Mouse (Mus musculus) T-helper 2 cell (primary cell): ENCODE results near the gene Lrrc4.

Source experiments
- in situ Hi-C: fragments of 300-600 bp; cut with MboI, MseI; formaldehyde crosslinking; loops from one replicate; pipeline ENCODE4 v1.15.1; 2025; ENCODE audit warnings: high pct_unique_total_duplicates

Lrrc4 gene

DNA sequence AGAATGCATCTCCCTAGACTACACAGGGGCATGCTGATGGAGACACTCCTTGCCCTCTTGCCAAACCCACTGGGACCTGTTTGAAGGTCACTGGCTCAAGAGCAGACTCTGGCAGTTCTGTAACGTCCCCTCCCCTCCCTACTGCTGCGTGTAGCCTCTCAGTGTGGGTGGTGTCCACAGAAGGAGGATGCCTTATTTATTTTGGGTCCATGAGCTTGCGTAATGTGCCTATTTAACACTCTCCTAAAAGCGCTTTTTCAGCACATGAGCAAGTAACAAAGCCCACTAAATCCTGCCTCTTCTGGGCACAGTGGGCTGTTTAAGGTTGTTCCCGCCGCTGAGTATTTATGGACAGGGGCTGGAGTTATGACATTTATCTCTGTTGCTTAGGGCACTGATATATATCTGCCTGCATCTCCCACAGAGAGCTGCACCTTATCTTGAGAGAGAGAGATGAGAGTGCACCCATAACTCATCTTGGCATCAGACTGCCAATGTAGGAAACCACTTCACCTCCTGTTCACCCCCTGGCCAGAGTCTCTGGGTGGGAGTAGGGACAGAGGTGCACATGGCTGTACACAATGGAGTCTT, 63.6 kb downstream of the Lrrc4 start:
- in situ Hi-C loops: no loop called here

DNA sequence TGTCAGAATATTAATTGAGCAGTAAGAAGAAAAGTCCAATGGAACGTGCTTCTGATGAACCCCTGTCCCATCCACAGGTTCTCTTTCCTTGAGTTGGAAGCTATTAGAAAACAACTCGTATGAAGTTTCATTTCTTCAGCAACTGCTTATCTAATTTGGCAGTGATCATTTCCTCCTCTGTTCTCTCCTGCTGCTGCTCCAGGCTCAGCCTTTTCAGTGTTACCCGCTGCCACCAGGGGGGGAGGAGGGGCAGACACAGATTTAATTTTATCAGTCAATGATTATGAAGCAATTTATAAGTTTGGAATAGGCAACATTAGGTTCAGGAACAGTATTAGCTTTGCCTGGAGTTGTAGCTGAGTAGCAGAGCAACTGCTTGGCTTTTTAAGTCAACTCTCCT, 64.9 kb downstream of the Lrrc4 start:
- in situ Hi-C loops: no loop called here

DNA sequence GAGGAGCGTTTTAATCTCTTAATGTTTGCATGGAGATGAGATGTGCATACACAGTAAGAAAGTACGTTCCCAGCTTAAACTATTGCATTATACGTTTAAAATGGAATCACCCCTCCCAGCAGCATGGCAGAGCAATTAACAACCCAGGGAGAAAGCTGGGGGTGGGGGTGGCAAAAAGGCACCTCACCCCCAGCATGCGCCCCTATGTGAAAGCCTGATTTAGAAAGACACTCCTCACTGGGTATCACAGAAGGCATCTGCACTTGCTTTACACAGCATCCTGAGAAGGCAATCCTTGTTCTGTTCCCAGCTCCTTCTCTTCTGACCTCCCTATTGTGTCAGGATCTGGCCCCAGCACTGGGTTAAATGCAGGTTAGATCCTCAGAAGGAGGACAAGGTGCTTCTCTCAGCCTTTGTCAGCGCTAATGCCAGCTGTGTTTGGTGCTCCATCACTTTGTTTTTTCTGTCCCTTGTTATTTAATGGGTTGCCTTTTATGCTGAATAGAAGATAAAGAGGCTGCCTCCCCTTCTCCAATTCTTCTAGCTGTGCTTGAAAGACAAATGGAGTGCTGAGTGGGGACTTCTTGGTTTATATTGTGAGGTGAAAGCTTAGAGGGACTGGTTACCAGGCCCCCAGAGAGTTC, 69.3 kb downstream of the Lrrc4 start:
- in situ Hi-C loops: no loop called here

DNA sequence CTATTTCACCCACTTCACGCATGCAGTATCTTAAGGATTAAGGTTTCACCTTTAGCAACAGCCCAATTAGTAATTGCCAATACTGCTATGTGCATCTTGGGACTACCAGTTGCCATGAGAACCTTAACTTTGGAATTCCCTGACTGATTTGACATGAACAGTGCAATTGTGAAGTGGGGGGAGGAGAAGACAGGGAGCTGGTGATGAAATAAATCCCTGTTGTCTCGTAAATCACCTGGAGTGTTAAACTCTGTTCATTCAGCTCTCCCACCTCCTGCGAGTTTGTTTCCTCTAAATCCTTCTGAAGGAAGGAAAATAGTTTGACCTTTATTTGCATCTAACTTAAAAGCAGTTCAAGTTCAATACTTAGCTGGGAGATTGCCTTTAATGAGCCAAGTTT, 69.8 kb downstream of the Lrrc4 start:
- in situ Hi-C loops: no loop called here

DNA sequence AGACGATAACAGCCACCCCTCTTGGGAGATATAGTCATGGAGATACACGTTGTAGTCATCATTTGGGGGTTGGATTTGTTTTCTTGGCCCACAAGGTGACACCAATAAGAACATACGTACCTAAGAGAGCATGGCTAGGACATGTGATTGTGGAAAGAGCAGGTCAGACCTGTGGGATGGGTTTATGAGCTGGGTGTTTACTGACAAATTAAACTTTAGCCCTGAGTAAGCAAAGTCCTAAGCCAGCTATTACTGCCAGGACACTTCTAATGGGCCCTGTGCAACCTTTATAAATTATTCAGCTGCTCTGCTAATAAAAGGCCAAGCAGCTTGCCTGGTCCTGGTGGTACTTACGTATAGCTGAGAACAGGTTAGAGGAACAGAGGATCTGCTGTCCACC, 73.3 kb downstream of the Lrrc4 start:
- in situ Hi-C loops: no loop called here

DNA sequence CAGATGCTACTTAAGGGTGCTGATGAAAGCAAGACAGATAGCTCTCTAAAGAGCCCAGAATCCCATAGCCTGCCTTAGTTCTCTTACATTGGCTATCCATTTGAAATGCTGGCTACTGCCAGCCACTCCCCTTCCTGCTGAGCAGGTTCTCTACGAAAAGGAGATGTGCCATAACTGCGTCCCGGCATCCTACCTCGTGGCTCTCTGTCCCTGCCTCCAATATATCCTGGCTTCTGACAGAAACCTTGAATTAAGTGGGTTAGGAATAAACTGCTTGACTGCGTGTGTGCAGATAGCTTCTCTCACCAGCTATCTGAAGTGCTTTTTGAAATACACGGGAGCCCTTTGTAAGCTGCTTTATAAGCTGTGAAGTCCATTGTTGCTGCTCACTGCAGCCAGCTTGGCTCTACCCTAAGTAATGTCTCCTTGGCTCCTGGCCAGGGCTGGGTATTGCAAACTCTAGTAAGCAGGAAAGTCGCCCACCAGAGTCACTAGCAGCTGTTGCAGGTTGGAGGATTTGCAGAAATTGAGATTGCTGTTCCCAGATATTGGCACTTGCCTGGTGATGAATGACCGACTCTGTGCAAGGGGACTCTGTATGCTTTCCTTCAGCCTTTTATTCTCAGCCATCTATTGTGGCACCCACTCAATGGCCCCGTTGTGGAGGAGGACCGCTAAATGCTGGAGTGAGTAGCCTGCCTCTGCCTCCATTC, 75.1 kb downstream of the Lrrc4 start:
- in situ Hi-C loops: no loop called here

DNA sequence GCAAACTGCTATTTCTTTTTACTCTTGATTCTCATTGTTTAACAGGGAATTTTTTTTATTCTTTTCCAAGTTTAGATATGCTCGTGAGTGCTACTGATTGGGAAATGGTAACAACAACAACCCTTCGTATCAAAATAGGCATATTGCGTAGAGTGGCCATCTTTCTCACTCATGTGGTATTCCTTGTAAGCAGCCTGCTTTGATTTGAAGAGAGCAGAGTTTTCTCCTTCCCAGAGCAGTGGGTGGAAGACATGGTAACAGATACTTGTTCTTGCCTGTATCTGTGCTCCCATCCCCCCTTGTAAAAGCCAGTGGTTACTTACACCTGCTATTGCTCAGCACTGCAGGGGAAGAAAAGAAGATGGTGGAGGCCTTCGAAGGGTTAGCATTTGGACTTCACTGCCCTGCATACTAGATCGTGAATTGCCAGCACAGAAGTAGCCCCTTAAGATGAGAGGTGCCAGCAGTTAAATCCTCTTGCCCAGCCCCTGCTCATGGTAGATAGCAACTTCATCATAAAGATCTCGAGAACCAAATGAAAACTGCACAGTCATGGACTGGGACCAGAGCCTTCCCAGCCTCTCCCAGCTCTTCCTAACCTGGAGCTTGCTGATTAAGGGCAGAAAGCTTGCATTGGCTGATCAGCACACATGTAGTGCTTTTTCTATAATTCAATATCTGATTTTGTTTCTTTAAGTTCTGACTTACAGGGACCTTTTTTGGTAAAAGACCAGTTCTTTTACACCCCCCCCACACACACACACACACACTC, 77.2 kb downstream of the Lrrc4 start:
- in situ Hi-C loops: no loop called here

DNA sequence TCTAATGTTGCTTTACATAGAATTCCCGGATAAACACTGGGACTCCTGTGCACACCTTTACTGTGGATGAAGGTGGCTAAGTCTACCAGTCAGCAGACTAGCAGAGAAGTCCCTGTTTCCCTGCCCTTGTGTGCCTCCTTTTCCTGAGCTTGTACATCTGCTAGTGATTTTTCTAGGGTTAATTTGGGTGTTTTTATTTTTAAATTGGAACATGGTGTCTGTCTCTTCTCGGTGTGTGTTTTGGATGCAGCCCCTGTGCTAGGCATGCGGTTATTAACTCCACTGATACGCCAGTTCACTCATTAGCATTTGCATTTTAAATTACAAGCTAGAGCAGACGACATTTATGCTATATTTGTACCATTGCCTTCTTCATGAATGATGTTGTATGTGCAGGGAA, 77.9 kb downstream of the Lrrc4 start:
- in situ Hi-C loops: no loop called here

DNA sequence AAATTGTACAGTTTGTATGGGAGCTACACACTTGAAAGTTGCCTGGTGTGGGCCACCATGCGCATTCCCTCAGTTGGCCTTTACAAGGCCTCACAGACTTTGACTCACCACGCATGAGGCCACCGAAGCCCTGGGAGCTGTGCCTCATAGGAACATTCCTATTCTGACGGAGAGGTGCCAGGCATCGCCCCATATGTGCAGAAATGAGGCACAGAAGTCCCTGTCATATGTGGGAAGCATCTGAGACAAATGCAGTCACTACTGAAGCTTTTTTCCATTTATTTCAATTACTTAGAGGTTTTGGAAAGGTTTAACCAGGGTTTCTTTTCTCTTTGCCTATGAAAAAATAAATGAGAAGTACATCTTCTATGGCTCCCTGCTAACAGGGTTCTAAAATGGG, 78.3 kb downstream of the Lrrc4 start:
- in situ Hi-C loops: no loop called here

DNA sequence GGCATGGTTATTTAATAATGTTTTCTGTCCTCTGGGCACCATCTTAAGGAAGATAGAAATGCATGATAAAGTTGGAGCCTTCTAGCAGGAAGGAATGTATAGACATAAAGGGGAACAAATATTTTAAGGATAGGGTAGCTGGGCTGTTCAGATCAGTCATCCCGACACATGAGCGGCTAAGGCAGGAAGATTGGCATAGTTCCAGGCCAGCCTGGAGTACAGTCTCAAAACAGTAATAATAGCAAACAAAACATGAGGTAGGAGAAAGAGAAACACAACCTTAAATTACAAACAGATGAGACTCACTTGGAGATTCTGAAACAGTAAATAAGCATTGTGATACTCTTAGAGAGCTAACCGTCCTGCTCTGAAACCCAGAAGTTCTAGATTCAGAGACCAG, 80.4 kb downstream of the Lrrc4 start:
- in situ Hi-C loops: no loop called here

DNA sequence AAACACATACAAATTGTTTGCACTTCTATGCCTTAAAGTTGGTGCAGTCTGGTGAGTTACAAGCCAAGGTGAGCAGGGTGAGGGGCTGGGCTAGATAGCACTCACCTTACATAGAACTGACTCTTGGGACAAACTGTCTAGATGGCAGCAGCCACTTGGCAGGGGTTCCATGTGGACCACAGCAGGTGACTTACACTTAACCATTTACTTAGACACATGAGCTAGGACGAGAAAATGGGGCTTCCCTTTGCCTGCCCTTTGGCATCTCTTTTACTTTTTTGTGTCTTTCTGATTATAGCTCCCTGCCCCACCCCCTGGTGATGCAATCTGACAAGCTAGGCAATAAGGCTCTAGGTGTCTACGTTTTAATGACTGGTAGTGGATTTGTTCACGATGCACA, 82.3 kb downstream of the Lrrc4 start:
- in situ Hi-C loops: no loop called here

DNA sequence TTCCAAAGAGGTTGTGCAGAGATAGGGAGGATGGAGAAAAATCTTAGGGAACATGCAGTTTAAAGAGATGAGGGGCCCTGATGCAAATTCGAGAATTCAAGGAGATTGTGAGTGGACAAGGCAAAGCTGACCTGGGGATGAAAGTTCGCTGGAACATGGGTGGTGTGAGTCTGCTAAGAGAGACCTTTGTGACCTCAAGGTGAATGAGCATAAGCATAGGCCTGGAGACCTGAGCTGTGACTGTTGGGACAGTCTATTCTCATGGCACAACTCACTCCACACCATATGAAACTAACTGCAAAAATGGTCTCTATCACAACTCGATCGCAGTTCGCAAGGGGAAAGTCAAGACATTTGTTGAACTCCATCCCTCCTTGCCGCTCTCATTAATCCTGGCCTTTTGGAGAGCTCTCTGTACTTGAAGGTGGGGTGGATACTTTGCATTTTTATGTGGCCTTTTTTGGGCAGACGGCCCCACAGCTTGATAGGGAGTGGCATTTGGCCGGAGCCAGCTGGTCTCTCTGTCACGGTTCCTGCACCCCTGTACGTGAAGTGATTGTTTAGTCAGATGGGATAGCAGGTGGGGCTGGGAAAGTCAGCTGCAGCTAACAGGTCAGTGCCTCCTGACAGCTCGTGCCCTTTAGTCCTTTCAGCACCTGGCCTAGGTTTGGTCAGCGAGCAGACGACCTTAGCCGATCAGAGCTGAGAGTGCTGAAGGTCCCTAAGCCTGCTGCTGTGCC, 83.4 kb downstream of the Lrrc4 start:
- in situ Hi-C loops: no loop called here

GRCm38 (mm10) chr6:28747025-28747424, 84.5 kb downstream of the Lrrc4 start:
- in situ Hi-C loops: no loop called here

DNA sequence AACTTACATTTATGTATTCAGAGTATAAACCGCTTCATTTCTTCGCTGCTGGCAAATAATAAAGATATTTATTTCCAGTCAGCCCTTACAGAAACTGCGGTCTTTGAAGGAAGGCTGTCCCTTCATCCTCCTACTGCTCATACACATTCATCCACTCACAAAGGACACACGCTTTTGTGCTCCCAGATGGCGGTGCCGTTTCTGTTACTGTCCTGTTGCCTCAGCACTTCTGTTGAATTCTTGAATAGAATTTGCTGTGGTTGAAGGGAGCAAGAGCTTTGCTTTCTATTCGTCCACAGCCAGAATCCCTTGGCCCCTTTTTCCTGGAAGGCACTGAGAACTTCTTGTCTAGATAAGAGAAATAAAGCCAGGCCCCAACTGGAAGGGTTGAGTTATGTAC, 85.7 kb downstream of the Lrrc4 start:
- in situ Hi-C loops: no loop called here

DNA sequence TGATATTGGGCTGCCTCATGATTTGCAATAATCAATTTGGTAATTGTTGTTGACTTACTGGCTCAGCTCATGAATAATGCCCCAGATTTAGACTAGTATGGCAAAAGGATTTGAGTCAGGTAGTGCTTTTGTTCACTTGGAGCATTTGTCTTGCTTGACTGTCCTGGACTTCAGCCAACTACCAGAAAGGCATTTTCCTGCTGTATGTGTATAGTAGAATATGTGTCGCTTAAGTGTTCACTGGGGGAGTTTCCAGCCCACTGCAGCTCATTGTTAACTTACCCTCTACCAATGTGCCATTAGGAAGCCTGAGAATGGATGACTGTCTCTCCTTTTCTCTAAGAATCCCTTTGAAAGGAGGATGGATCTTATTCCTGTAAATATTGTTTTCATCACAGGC, 88.0 kb downstream of the Lrrc4 start:
- in situ Hi-C loops: no loop called here

DNA sequence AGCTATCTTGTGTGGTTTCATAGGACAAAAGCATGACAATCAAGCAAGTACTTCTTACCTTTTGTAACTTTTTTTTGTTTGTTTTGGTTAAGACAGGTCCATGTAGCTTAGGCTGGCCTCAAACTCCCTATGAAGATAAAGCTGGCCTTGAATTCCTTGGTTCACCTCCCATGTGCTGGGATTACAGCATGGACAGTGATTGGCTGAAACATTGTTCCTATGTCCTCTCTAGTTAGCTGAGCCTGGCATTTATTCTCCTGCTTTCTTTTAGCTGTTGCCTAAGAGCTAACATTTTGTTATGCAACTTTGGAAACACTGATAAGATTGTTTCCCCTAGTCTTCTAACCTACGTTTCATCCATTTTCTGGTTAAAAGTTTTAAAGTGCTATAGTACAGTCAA, 93.9 kb downstream of the Lrrc4 start:
- in situ Hi-C loops: no loop called here

GRCm38 (mm10) chr6:28736665-28737064, 94.9 kb downstream of the Lrrc4 start:
- in situ Hi-C loops: no loop called here

- in situ Hi-C loops: no loop called here
Measured at GRCm38 (mm10) chr6:28735116-28735515, 96.4 kb downstream of the Lrrc4 start.

DNA sequence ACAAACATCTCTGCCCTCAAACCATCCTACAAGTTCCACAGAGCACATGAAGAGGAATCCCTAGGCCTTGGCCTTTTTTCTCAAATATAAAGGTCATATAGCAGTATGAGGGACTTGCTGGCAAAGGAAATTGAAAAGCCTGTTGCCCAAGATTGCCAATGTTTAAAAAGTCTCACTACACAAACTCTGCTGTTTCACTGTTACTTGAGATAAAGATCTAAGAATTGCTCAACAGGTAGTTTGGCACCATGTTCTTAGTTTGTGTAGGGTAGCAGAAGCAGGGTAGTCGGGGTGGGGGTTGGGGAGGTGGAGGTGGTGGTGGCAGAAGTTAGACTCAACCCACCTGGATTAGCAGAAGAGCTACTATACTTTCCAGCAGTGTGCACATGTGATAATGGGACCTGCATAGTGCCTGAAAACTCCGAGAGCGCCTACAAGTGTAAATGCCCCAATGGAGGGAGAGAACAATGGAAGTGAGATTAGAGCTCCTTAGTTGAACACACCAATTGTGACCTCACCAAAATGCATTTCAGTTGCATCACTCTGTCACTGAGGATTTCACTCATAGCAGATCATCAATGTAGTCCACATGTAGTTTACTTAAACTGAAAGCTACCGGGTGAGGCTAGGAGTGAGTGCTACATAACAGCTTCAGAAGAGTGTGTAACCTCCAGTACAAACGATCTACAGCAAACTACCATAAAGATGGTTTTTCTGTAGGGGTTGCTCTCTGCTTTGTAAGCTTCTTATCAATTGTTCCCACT, 97.5 kb downstream of the Lrrc4 start:
- in situ Hi-C loops: no loop called here

DNA sequence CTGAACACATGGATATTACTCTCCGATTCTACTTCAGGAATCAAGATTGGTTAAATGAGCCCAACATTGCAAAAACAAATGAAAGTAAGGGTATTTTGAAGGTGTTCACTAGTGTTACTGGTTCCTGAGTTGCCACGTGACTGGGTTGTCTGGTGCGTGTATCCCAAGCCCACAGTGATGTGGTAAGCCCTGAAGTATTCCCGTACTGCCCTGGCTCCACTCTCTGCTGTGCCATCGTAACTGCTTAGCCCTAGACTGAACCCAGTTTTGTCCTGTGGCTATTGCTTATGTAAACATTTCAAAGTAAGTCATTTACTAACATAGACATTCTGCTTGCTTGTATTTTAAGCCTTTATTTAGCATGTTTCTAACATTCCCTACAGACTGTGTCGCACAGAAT, 100.3 kb downstream of the Lrrc4 start:
- in situ Hi-C loops: no loop called here

DNA sequence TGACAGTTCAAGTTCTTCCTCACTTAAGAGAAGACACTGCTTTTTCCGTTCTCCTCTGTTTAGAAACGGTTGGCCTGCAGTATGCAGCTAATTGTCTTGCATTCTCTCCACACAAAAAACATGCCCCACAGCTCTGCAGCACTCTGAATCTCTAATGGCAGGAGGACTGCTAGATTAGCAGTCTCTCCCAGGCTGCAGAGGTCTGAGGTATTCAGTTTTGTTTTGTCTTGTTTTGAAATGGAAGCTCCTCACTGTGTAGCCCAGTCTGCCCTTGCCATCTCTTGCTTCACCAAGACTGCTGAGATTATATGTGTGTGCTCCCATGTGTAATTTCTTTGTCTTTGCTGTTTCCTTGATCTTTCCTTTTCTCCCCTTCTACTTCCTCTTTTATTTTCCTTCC, 101.9 kb downstream of the Lrrc4 start:
- in situ Hi-C loops: no loop called here
